Mouse (Mus musculus) midbrain, postnatal 0 days (tissue): ENCODE data around the gene Prss16. TPM values are rescaled to one million over a fixed set of nuclear protein-coding genes. Genes with fewer than 3 reads are reported as not detected.
"Not testable (repeated sequence)": the region's sequence is repeated elsewhere in the genome, so short reads cannot be mapped to it uniquely, and the experiment has no call there.

Source experiments
- ATAC-seq: fragments of 200-750 bp; cut with Nextera tagmentation; 2 replicates; pipeline ENCODE4 v1.8.0; 2017; ENCODE audit warnings: moderate number of reproducible peaks, mild to moderate bottlenecking, moderate TSS enrichment, moderate library complexity; ENCODE audit not compliant: low FRiP score
- DNase-seq: peaks from one replicate; pipeline ENCODE4 v3.0.0-alpha.2; 2015; ENCODE audit warnings: low spot score
- H3K27ac ChIP-seq: fragments of 300-500 bp; sonication (generic); 2 replicates; pipeline ENCODE4 v1.5.1; 2014; ENCODE audit warnings: low read depth, mild to moderate bottlenecking, low read length, mixed read lengths
- H3K27me3 ChIP-seq: fragments of 300-500 bp; sonication (generic); 2 replicates; pipeline ENCODE4 v1.6.1; 2014; ENCODE audit warnings: low read length, control low read depth, mixed read lengths; ENCODE audit not compliant: insufficient read depth
- H3K36me3 ChIP-seq: fragments of 300-500 bp; sonication (generic); 2 replicates; pipeline ENCODE4 v1.6.1; 2014; ENCODE audit warnings: low read length, control low read depth, mixed read lengths; ENCODE audit not compliant: insufficient read depth
- H3K4me1 ChIP-seq: fragments of 300-500 bp; sonication (generic); 2 replicates; pipeline ENCODE4 v1.6.1; 2014; ENCODE audit warnings: mild to moderate bottlenecking, control low read depth, antibody characterized with exemption, low read length, mixed read lengths; ENCODE audit not compliant: insufficient read depth
- H3K4me2 ChIP-seq: fragments of 300-500 bp; sonication (generic); 2 replicates; pipeline ENCODE4 v1.6.1; 2014; ENCODE audit warnings: low read depth, mild to moderate bottlenecking, low read length, mixed read lengths; ENCODE audit not compliant: poor library complexity, severe bottlenecking
- H3K4me3 ChIP-seq: fragments of 300-500 bp; sonication (generic); 2 replicates; pipeline ENCODE4 v1.5.1; 2014; ENCODE audit warnings: low read depth, mild to moderate bottlenecking, low read length, moderate library complexity
- H3K9ac ChIP-seq: fragments of 300-500 bp; sonication (generic); replicated peaks from 2 replicates; pipeline ENCODE4 v1.6.1; 2014; ENCODE audit warnings: mild to moderate bottlenecking, low read length, moderate library complexity, mixed read lengths; ENCODE audit not compliant: poor library complexity, severe bottlenecking
- H3K9me3 ChIP-seq: fragments of 300-500 bp; sonication (generic); 2 replicates; pipeline ENCODE4 v1.6.1; 2016; ENCODE audit warnings: low read length, control low read depth
- CTCF ChIP-seq: IDR thresholded peaks from 2 replicates; pipeline ENCODE4 v1.5.1; 2016; ENCODE audit warnings: antibody characterized with exemption, mild to moderate bottlenecking
- WGBS: fragments of 180-500 bp; shearing (Covaris S2); extraction: QIAGEN DNeasy Blood & Tissue Kit; methylation state at CpG from one replicate; pipeline ENCODE4 v1.1.7; 2014; 5-methylcytosine and 5-hydroxymethylcytosine counted together
- polyA plus RNA-seq: library from polyadenylated mRNA; unstranded; fragments of >200 nt; fragmentation: Nextera tagmentation; extraction: Ambion mirVana; gene quantifications from 2 replicates; pipeline ENCODE4 v1.2.1, GENCODE M21; 2015
- total RNA-seq: library from RNA; depleted of rRNA; stranded (reverse); fragments of >200 nt; gene quantifications from 2 replicates; pipeline ENCODE4 v1.2.3, GENCODE M21; 2014

Gene Prss16
- total and polyA plus RNA-seq, 2 experiments from 2014 or later: 1.6 TPM; not detected in 1

GRCm38 (mm10) chr13:22045311-22045710, 35.8 kb upstream of the Prss16 start:
- H3K4me1 ChIP-seq: peaks cover 6% of the 10 kb centered on the region; the same call in 1 of the 2 replicates
- H3K9me3 ChIP-seq: no peaks in the 10 kb centered on the region
- H3K4me2 ChIP-seq: no peak overlapping the region
- H3K9ac ChIP-seq: no peak overlapping the region
- H3K36me3 ChIP-seq: no peaks in the 10 kb centered on the region
- DNase-seq (no peak), ATAC-seq (no peak)
- WGBS: 63% methylated on average over 2 of the region's 2 CpGs
- H3K27ac ChIP-seq: no peak overlapping the region
- H3K27me3 ChIP-seq: no peaks in the 10 kb centered on the region
- H3K4me3 ChIP-seq: no peak overlapping the region
- TF ChIP-seq CTCF: no peak

- WGBS: 91% methylated on average over 6 of the region's 6 CpGs
- Histone ChIP-seq H3K27me3 (no peaks in the 10 kb centered on the region), H3K27ac (no peak overlapping the region), H3K4me3 (no peak overlapping the region), H3K9ac (no peak overlapping the region), H3K9me3 (no peaks in the 10 kb centered on the region), H3K36me3 (no peaks in the 10 kb centered on the region), H3K4me1 (peaks cover 7% of the 10 kb centered on the region; the same call in 1 of the 2 replicates), H3K4me2 (no peak overlapping the region)
- no peak for DNase-seq
- no peak for ATAC-seq
- no peak for TF ChIP-seq CTCF
These were observed 35.1 kb upstream of the Prss16 start for GRCm38 (mm10) chr13:22044432-22045155.

- Histone ChIP-seq H3K4me3 (peak overlapping the region; percentile 38), H3K9ac (no peak overlapping the region), H3K4me2 (peak overlapping the region; percentile 44), H3K9me3 (no peaks in the 10 kb centered on the region), H3K27me3 (no peaks in the 10 kb centered on the region), H3K27ac (no peak overlapping the region), H3K4me1 (peaks cover 7% of the 10 kb centered on the region; the same call in 1 of the 2 replicates), H3K36me3 (no peaks in the 10 kb centered on the region)
- peak; percentile 86 for DNase-seq
- WGBS: under 1% methylated on average over 9 of the region's 14 CpGs
- peak; percentile 32 for ATAC-seq
- TF ChIP-seq CTCF: peak; percentile 79
These were observed 34.2 kb upstream of the Prss16 start for GRCm38 (mm10) chr13:22043503-22044431.

GRCm38 (mm10) chr13:22042568-22043502, 33.3 kb upstream of the Prss16 start, which contains the start of the genes Hist1h2ag and Hist1h2bj:
Gene Hist1h2ag, minus strand, starts transcription at chr13:22042944.
Gene Hist1h2bj, plus strand, starts transcription at chr13:22043214.
- peak; percentile 92 for ATAC-seq
- under 1% methylated on average over 36 of the region's 80 CpGs for WGBS

More at GRCm38 (mm10) chr13:22042568-22043502, 33.3 kb upstream of the Prss16 start, which contains the start of the genes Hist1h2ag and Hist1h2bj:
- peak within 1 kb of the TSS; percentile 59 for H3K4me2 ChIP-seq
- H3K9me3 ChIP-seq, H3K27me3 ChIP-seq, H3K27ac ChIP-seq, H3K4me1 ChIP-seq, H3K9ac ChIP-seq, H3K36me3 ChIP-seq: not testable (repeated sequence)
- peak within 1 kb of the TSS; percentile 38 for H3K4me3 ChIP-seq
- peak; percentile 100 for DNase-seq
